Mouse (Mus musculus): ENCODE results near the gene Prune1.

GRCm38 (mm10) chr3:95310968-95311882 lies 29.3 kb upstream of the Prune1 start:
- peak; percentile 51 for TF ChIP-seq CTCF (IDR thresholded peaks at IDR 0.05; ENCODE audit: extremely low read depth, insufficient read depth, low read length)
- no peak for TF ChIP-seq POLR2A (IDR thresholded peaks at IDR 0.05; ENCODE audit: extremely low read depth, insufficient read depth, low read length)

All from cortical plate, adult 2 months (tissue).